Mouse (Mus musculus): Measurements from ENCODE around the gene Hnf1a. TPM values are rescaled to one million over a fixed set of nuclear protein-coding genes. Genes with fewer than 3 reads are reported as not detected.

Hnf1a gene
- 0.08 TPM in 1 of 2 replicates, not detected in the other for polyA plus RNA-seq (2012; rRNA removed)

- Histone ChIP-seq H3K4me1 (ENCODE audit: control insufficient read depth, insufficient read depth, low read length) (no peaks in the 10 kb centered on the region), H3K4me3 (replicated peaks; ENCODE audit: extremely low read depth, low read depth, low read length) (no peak within 1 kb of the TSS)
- no peak for DNase-seq
- TF ChIP-seq CTCF (IDR thresholded peaks at IDR 0.05; ENCODE audit: insufficient read depth, low read length) = no peak
- no peak for TF ChIP-seq POLR2A (IDR thresholded peaks at IDR 0.05; ENCODE audit: borderline replicate concordance, extremely low read depth, low read depth, low read length)
- 72% methylated on average over 17 of the region's 17 CpGs for WGBS
These were observed at the start of gene Hnf1a for GRCm38 (mm10) chr5:114970824-114971227. Gene Hnf1a (minus strand): TSS chr5:114971094.

GRCm38 (mm10) chr5:115018813-115019212 is 47.9 kb upstream of the Hnf1a start:
- H3K4me1 ChIP-seq (ENCODE audit: control insufficient read depth, insufficient read depth, low read length) = peaks cover 23% of the 10 kb centered on the region
- DNase-seq = peak; percentile 29
- no peak for TF ChIP-seq CTCF (IDR thresholded peaks at IDR 0.05; ENCODE audit: insufficient read depth, low read length)
- no peak for TF ChIP-seq POLR2A (IDR thresholded peaks at IDR 0.05; ENCODE audit: borderline replicate concordance, extremely low read depth, low read depth, low read length)
- no peak overlapping the region for H3K4me3 ChIP-seq (replicated peaks; ENCODE audit: extremely low read depth, low read depth, low read length)
- 6% methylated on average over 4 of the region's 4 CpGs for WGBS

DNA sequence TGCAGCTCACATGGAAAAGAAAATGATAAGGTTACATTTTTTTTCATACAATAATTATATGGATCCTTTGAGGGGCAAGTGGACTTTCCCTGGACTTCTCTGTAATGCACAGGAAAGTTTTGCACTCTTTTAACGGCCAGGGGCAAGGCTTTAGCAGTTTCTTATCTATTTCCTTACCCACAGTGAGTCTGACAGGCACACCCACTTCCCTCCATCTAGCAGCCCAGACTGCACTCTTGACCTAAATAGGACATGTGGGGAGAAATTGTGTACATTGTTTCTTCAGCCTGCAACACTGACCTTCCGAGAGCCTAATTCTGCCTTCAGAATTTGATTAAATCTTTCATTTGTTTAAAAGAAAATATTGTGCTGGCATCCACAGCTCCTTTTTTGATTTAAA is 47.4 kb upstream of the Hnf1a start:
- Histone ChIP-seq H3K4me1 (ENCODE audit: control insufficient read depth, insufficient read depth, low read length) (peaks cover 26% of the 10 kb centered on the region), H3K4me3 (replicated peaks; ENCODE audit: extremely low read depth, low read depth, low read length) (no peak overlapping the region)
- WGBS = 5% methylated on average over 2 of the region's 2 CpGs
- TF ChIP-seq CTCF (IDR thresholded peaks at IDR 0.05; ENCODE audit: insufficient read depth, low read length) (no peak), POLR2A (IDR thresholded peaks at IDR 0.05; ENCODE audit: borderline replicate concordance, extremely low read depth, low read depth, low read length) (no peak)
- DNase-seq = no peak

DNA sequence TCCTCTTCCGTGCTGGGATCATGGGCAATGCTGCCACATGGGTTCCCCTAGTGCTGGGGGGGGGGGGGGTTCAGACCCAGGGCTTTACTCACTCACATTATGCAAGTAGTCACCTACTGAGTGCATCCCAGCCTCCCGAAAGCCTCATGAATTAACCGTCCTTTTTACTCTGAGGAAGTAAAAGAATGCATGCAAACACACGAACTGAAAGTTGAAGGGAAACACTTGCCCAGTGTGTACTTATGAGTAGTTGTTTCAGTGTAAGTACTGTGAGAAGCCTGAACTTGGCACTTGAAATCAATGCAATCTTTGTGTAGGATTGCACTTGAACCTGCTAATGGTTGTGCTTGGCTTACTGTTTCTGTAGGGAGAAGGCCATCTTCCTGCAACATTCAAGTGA is 44.2 kb upstream of the Hnf1a start:
- no peak for DNase-seq
- H3K4me3 ChIP-seq (replicated peaks; ENCODE audit: extremely low read depth, low read depth, low read length) = no peak overlapping the region
- no peak for TF ChIP-seq POLR2A (IDR thresholded peaks at IDR 0.05; ENCODE audit: borderline replicate concordance, extremely low read depth, low read depth, low read length)
- no peak for TF ChIP-seq CTCF (IDR thresholded peaks at IDR 0.05; ENCODE audit: insufficient read depth, low read length)
- 17% methylated on average over 4 of the region's 4 CpGs for WGBS
- H3K4me1 ChIP-seq (ENCODE audit: control insufficient read depth, insufficient read depth, low read length) = peaks cover 35% of the 10 kb centered on the region

DNA sequence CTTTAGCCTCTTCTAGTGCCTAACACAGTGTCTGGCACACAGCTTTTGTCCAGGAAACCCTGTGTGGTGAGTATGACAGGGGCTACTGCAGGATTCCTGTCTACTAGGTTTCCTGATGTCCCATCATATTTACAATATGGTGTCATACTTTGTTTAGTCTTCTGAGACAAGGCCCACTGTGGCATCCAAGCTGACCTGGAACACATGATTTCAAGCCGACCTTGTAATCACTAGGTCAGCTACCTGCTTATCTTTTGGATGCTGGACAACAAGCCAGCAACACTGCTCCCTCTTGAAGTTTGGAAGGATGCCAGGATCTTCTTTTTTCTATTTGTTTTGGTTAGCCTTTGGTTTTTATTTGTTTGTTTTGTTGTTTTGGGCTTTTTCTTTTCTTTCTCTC is 43.7 kb upstream of the Hnf1a start:
- TF ChIP-seq CTCF (IDR thresholded peaks at IDR 0.05; ENCODE audit: insufficient read depth, low read length) = no peak
- no peak for TF ChIP-seq POLR2A (IDR thresholded peaks at IDR 0.05; ENCODE audit: borderline replicate concordance, extremely low read depth, low read depth, low read length)
- Histone ChIP-seq H3K4me1 (ENCODE audit: control insufficient read depth, insufficient read depth, low read length) (peaks cover 35% of the 10 kb centered on the region), H3K4me3 (replicated peaks; ENCODE audit: extremely low read depth, low read depth, low read length) (no peak overlapping the region)
- no peak for DNase-seq
- WGBS = 14% methylated on average over 1 of the region's 1 CpGs

GRCm38 (mm10) chr5:115013436-115013835 is 42.5 kb upstream of the Hnf1a start:
- Histone ChIP-seq H3K4me1 (ENCODE audit: control insufficient read depth, insufficient read depth, low read length) (peaks cover 30% of the 10 kb centered on the region), H3K4me3 (replicated peaks; ENCODE audit: extremely low read depth, low read depth, low read length) (peak overlapping the region; percentile 7)
- 44% methylated on average over 3 of the region's 3 CpGs for WGBS
- DNase-seq = no peak
- TF ChIP-seq CTCF (IDR thresholded peaks at IDR 0.05; ENCODE audit: insufficient read depth, low read length) (no peak), POLR2A (IDR thresholded peaks at IDR 0.05; ENCODE audit: borderline replicate concordance, extremely low read depth, low read depth, low read length) (no peak)

- TF ChIP-seq CTCF (IDR thresholded peaks at IDR 0.05; ENCODE audit: insufficient read depth, low read length) (0 out of 2 replicates have a peak, but pooled peaks have one; percentile 9), POLR2A (IDR thresholded peaks at IDR 0.05; ENCODE audit: borderline replicate concordance, extremely low read depth, low read depth, low read length) (no peak)
- Histone ChIP-seq H3K4me1 (ENCODE audit: control insufficient read depth, insufficient read depth, low read length) (peaks cover 26% of the 10 kb centered on the region), H3K4me3 (replicated peaks; ENCODE audit: extremely low read depth, low read depth, low read length) (peak overlapping the region; percentile 96)
- peak; percentile 71 for DNase-seq
- 1% methylated on average over 63 of the region's 63 CpGs for WGBS
These were observed 40.8 kb upstream of the Hnf1a start for GRCm38 (mm10) chr5:115011519-115012261.

DNA sequence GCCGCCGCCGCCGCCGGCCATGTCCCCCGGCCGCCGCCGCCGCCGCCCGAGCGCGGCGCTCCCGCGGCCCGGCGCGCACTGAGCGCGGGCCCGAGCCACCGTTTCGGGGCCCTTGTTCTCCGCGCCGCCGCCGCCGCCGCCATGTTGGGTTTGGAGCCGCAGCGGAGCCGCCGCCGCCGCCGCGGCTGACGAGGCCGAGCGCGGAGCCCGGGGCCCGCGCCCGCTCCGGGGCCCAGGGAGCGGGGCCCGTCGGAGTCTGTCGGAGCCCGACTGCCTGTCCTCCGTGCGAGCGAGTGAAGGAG is 40.3 kb upstream of the Hnf1a start:
- WGBS = 4% methylated on average over 56 of the region's 57 CpGs
- H3K4me1 ChIP-seq (ENCODE audit: control insufficient read depth, insufficient read depth, low read length) = peaks cover 25% of the 10 kb centered on the region
- no peak for TF ChIP-seq CTCF (IDR thresholded peaks at IDR 0.05; ENCODE audit: insufficient read depth, low read length)
- TF ChIP-seq POLR2A (IDR thresholded peaks at IDR 0.05; ENCODE audit: borderline replicate concordance, extremely low read depth, low read depth, low read length) = no peak
- peak overlapping the region; percentile 96 for H3K4me3 ChIP-seq (replicated peaks; ENCODE audit: extremely low read depth, low read depth, low read length)
- no peak for DNase-seq

DNA sequence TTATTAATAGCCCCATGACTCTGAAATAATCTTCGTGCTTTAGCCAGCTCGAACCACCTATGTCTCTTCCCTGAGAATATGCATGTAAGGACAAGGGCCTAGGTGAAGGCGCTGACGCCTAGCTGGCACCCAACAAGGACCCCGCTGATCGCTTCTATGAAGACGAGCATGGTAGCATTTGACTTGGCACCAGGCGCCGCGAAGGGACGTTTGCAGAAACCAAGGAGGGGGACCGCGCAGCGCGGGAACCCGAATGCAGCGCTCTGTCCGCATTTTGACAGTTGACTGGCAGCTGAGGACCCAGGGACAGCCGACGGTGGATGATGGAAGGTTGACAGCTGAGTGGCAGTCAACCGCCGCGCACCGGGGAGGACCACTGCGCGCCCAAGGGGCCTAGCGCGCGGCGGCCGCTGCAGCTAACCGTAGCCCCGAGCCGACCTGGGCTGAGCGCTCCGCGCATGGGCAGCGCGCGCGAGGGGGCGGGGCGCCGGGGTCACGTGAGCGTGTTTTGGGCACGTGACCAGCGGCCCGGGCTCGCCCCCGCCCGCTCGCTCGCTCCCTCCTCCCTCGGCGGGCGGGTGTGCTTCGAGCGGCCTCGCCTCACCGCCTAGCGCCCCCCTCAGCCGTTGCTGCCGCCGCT is 39.8 kb upstream of the Hnf1a start, which contains the start of gene Sppl3:
Sppl3 (plus strand) TSS at position 561 of the 640 bp plus-strand sequence.
- WGBS = 1% methylated on average over 62 of the region's 65 CpGs
- TF ChIP-seq CTCF (IDR thresholded peaks at IDR 0.05; ENCODE audit: insufficient read depth, low read length) = no peak
- peak; percentile 80 for TF ChIP-seq POLR2A (IDR thresholded peaks at IDR 0.05; ENCODE audit: borderline replicate concordance, extremely low read depth, low read depth, low read length)
- H3K4me3 ChIP-seq (replicated peaks; ENCODE audit: extremely low read depth, low read depth, low read length) = peak within 1 kb of the TSS; percentile 96
- peak; percentile 91 for DNase-seq
- peaks cover 22% of the 10 kb centered on the region for H3K4me1 ChIP-seq (ENCODE audit: control insufficient read depth, insufficient read depth, low read length)

DNA sequence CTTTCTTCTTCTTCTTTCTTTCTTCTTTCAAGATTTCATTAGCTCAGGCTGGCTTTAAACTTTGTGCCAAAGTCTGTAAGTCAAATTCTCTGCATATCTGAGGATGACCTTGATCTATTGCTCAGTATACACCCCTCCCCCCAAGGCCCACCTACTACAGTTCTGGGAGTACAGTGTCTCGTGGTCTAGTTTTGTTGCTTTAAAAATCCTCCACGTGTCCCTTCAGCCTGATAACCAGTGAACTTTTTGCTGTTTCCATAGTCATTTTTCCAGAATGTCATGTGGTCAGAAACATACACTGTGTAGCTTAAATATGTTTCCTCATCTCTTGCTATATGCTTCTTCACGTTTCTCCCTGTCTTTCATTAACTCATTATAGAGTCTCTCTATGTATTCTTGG is 39.1 kb upstream of the Hnf1a start:
- 57% methylated on average over 3 of the region's 3 CpGs for WGBS
- DNase-seq = no peak
- Histone ChIP-seq H3K4me3 (replicated peaks; ENCODE audit: extremely low read depth, low read depth, low read length) (no peak overlapping the region), H3K4me1 (ENCODE audit: control insufficient read depth, insufficient read depth, low read length) (peaks cover 17% of the 10 kb centered on the region)
- TF ChIP-seq POLR2A (IDR thresholded peaks at IDR 0.05; ENCODE audit: borderline replicate concordance, extremely low read depth, low read depth, low read length) (no peak), CTCF (IDR thresholded peaks at IDR 0.05; ENCODE audit: insufficient read depth, low read length) (no peak)

Data from lung, adult 2 months (tissue).